Mouse (Mus musculus): ENCODE measurements around the gene Ssx2ip. TPM values are rescaled to one million over a fixed set of nuclear protein-coding genes. Genes with fewer than 3 reads are reported as not detected.

Gene Ssx2ip
- polyA plus RNA-seq, 1 experiment from 2014 or later = 21.8 TPM

DNA sequence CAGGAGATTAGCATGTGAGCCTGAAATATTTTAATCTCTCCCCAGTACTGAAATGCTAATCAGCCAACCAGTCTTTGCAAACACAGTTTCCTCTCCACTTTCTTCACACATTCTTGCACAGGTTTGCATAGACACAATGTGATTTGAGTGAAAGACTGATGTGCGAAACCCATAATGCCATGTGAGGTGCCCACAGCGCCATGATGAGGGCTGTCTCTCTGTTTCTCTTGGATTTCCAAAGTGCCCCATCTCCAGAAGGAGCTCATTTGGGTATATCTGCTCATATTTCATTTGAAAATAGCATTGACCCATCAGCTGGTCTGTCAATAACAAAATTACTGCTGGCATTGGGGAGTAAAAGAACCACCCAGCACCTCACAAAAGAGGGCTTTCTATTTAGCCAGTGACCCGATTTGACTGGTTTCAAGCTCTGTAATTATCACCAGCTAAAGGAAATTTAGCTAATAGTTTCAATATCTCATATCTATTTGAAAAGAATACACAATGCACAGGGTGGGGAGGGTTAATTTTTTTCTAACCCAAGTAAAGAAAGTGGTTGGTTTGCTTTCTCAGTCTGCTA lies 29.8 kb upstream of the Ssx2ip start:
- no peak for DNase-seq (ENCODE audit: low spot score)
- no peaks in the 10 kb centered on the region for H3K9me3 ChIP-seq (ENCODE audit: low read length)
- no peaks in the 10 kb centered on the region for H3K27me3 ChIP-seq (replicated peaks; ENCODE audit: insufficient read depth, low read length)
- ATAC-seq = no peak
- H3K27ac ChIP-seq (ENCODE audit: low read length) = no peak overlapping the region
- no peak overlapping the region for H3K9ac ChIP-seq (replicated peaks; ENCODE audit: low read depth)
- WGBS = 84% methylated on average over 3 of the region's 3 CpGs
- TF ChIP-seq CTCF (IDR thresholded peaks at IDR 0.05) (no peak), EP300 (IDR thresholded peaks at IDR 0.05) (no peak)
- no peaks in the 10 kb centered on the region for H3K36me3 ChIP-seq (ENCODE audit: insufficient read depth, low read length)
- no peaks in the 10 kb centered on the region for H3K4me1 ChIP-seq (ENCODE audit: insufficient read depth, low read depth, low read length)
- no peak overlapping the region for H3K4me3 ChIP-seq (ENCODE audit: low read depth, low read length)
- H3K4me2 ChIP-seq (replicated peaks; ENCODE audit: low read depth, low read length) = no peak overlapping the region

GRCm38 (mm10) chr3:146375224-146375657 lies 29.2 kb upstream of the Ssx2ip start:
- no peaks in the 10 kb centered on the region for H3K4me1 ChIP-seq (ENCODE audit: insufficient read depth, low read depth, low read length)
- no peak overlapping the region for H3K9ac ChIP-seq (replicated peaks; ENCODE audit: low read depth)
- no peaks in the 10 kb centered on the region for H3K36me3 ChIP-seq (ENCODE audit: insufficient read depth, low read length)
- H3K27ac ChIP-seq (ENCODE audit: low read length) = no peak overlapping the region
- WGBS = 52% methylated on average over 4 of the region's 4 CpGs
- no peaks in the 10 kb centered on the region for H3K27me3 ChIP-seq (replicated peaks; ENCODE audit: insufficient read depth, low read length)
- no peak for DNase-seq (ENCODE audit: low spot score)
- H3K4me3 ChIP-seq (ENCODE audit: low read depth, low read length) = no peak overlapping the region
- no peak for ATAC-seq
- no peak overlapping the region for H3K4me2 ChIP-seq (replicated peaks; ENCODE audit: low read depth, low read length)
- no peak for TF ChIP-seq EP300 (IDR thresholded peaks at IDR 0.05)
- TF ChIP-seq CTCF (IDR thresholded peaks at IDR 0.05) = no peak
- H3K9me3 ChIP-seq (ENCODE audit: low read length) = no peaks in the 10 kb centered on the region

GRCm38 (mm10) chr3:146376337-146377130 lies 27.9 kb upstream of the Ssx2ip start:
- H3K9ac ChIP-seq (replicated peaks; ENCODE audit: low read depth) = no peak overlapping the region
- H3K4me3 ChIP-seq (ENCODE audit: low read depth, low read length) = no peak overlapping the region
- ATAC-seq (no peak), DNase-seq (ENCODE audit: low spot score) (no peak)
- 83% methylated on average over 15 of the region's 15 CpGs for WGBS
- no peaks in the 10 kb centered on the region for H3K4me1 ChIP-seq (ENCODE audit: insufficient read depth, low read depth, low read length)
- no peak overlapping the region for H3K4me2 ChIP-seq (replicated peaks; ENCODE audit: low read depth, low read length)
- H3K9me3 ChIP-seq (ENCODE audit: low read length) = no peaks in the 10 kb centered on the region
- H3K27ac ChIP-seq (ENCODE audit: low read length) = no peak overlapping the region
- H3K36me3 ChIP-seq (ENCODE audit: insufficient read depth, low read length) = no peaks in the 10 kb centered on the region
- TF ChIP-seq CTCF (IDR thresholded peaks at IDR 0.05) = no peak
- no peak for TF ChIP-seq EP300 (IDR thresholded peaks at IDR 0.05)
- no peaks in the 10 kb centered on the region for H3K27me3 ChIP-seq (replicated peaks; ENCODE audit: insufficient read depth, low read length)

GRCm38 (mm10) chr3:146377216-146377615 lies 27.2 kb upstream of the Ssx2ip start:
- WGBS = 83% methylated on average over 5 of the region's 5 CpGs
- no peaks in the 10 kb centered on the region for H3K4me1 ChIP-seq (ENCODE audit: insufficient read depth, low read depth, low read length)
- no peak overlapping the region for H3K4me2 ChIP-seq (replicated peaks; ENCODE audit: low read depth, low read length)
- no peak for TF ChIP-seq EP300 (IDR thresholded peaks at IDR 0.05)
- TF ChIP-seq CTCF (IDR thresholded peaks at IDR 0.05) = no peak
- no peaks in the 10 kb centered on the region for H3K27me3 ChIP-seq (replicated peaks; ENCODE audit: insufficient read depth, low read length)
- H3K9me3 ChIP-seq (ENCODE audit: low read length) = no peaks in the 10 kb centered on the region
- ATAC-seq = no peak
- no peak overlapping the region for H3K4me3 ChIP-seq (ENCODE audit: low read depth, low read length)
- H3K27ac ChIP-seq (ENCODE audit: low read length) = no peak overlapping the region
- H3K9ac ChIP-seq (replicated peaks; ENCODE audit: low read depth) = no peak overlapping the region
- H3K36me3 ChIP-seq (ENCODE audit: insufficient read depth, low read length) = no peaks in the 10 kb centered on the region
- DNase-seq (ENCODE audit: low spot score) = no peak

DNA sequence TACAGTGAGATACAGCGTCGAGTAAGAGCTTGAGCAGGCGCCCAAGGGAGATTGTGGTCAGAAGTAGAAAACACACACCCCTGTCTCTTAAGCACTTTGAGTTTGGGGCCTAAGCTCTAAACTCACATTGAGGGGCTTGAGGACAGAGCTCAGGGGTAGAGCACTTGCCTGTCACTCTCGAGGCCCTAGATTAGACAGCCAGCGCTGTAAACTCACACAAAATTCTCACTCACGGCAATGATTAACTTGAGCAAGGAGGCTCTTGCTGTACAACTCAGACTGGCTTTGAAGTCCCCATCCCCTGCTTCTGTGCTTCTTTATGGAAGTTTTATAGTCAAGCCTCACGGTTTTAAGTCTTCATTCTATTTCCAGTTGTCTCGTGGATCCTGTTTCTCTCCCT lies 25.7 kb upstream of the Ssx2ip start:
- ATAC-seq (no peak), DNase-seq (ENCODE audit: low spot score) (no peak)
- Histone ChIP-seq H3K9me3 (ENCODE audit: low read length) (no peaks in the 10 kb centered on the region), H3K4me3 (ENCODE audit: low read depth, low read length) (no peak overlapping the region), H3K27ac (ENCODE audit: low read length) (no peak overlapping the region), H3K27me3 (replicated peaks; ENCODE audit: insufficient read depth, low read length) (no peaks in the 10 kb centered on the region), H3K9ac (replicated peaks; ENCODE audit: low read depth) (no peak overlapping the region), H3K4me2 (replicated peaks; ENCODE audit: low read depth, low read length) (no peak overlapping the region), H3K36me3 (ENCODE audit: insufficient read depth, low read length) (no peaks in the 10 kb centered on the region), H3K4me1 (ENCODE audit: insufficient read depth, low read depth, low read length) (no peaks in the 10 kb centered on the region)
- TF ChIP-seq CTCF (IDR thresholded peaks at IDR 0.05) (no peak), EP300 (IDR thresholded peaks at IDR 0.05) (no peak)
- WGBS = 56% methylated on average over 8 of the region's 8 CpGs

DNA sequence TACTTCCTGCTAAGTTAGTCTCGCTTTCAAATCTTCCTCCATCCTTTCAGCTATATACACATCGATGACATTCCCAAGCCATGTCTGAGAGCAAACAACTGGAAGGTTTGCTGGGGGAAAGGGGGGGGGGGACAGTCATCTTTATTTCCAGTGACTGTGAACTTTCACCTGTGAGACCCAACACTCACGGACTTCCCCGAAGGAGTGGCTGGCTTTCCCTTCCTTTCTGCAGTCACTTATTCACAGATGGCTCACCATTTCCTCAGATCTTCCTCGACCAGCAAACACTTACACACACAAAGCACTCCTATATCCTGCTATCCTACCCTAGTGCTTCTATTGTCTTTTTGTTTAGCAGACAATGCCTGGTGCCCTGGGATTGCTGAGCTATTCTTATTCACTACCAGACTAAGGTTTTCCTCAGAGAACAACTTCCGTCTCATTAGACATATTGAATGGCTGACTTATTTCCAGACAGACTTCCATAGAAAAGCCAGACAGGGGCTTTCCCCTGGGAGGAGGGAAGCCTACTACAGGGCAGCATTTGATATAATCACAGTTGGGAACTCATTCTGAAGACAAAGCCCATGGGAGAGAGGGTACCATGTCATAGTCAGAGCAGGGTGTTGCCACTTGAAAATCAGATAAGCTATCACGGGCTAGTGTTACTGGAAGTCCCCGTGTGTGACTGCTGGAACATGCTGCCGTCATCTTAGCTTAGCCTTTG lies 24.5 kb upstream of the Ssx2ip start:
- Histone ChIP-seq H3K9ac (replicated peaks; ENCODE audit: low read depth) (no peak overlapping the region), H3K36me3 (ENCODE audit: insufficient read depth, low read length) (no peaks in the 10 kb centered on the region), H3K27me3 (replicated peaks; ENCODE audit: insufficient read depth, low read length) (no peaks in the 10 kb centered on the region), H3K9me3 (ENCODE audit: low read length) (no peaks in the 10 kb centered on the region), H3K4me2 (replicated peaks; ENCODE audit: low read depth, low read length) (no peak overlapping the region), H3K4me1 (ENCODE audit: insufficient read depth, low read depth, low read length) (no peaks in the 10 kb centered on the region), H3K4me3 (ENCODE audit: low read depth, low read length) (no peak overlapping the region), H3K27ac (ENCODE audit: low read length) (no peak overlapping the region)
- ATAC-seq (peak; percentile 62), DNase-seq (ENCODE audit: low spot score) (peak; percentile 5)
- 26% methylated on average over 9 of the region's 9 CpGs for WGBS
- TF ChIP-seq EP300 (IDR thresholded peaks at IDR 0.05) = no peak
- no peak for TF ChIP-seq CTCF (IDR thresholded peaks at IDR 0.05)
